17 mouse cellular contexts compared by ENCODE assay signal in the genomic region with DNA sequence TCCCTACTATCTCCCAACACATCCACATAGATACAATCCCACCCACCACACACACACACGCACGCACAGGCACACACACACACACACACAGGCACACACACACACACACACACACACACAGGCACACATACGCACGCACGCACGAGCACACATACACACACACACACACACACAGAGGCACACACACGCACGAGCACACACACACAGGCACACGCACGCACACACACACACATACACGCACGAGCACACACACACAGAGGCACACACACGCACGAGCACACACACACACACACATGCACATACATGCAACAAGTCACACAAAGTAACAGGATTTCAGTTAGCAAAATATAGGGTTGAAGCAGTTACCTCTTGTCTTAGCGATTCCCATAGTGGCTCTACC. TPM values are rescaled to one million over a fixed set of nuclear protein-coding genes. Genes with fewer than 3 reads are reported as not detected.
DNase-seq lines count a peak whose midpoint lies in the region; ATAC-seq lines count a peak whose summit lies in the region.
"Had no signal": no experiment of that assay in that cellular context is flagged by ENCODE, and none has a peak within 500 bp of the region (broad histone marks: within the 10 kb centered on the region; RNA-seq: fewer than 3 reads in every experiment).

No protein-coding gene starts in this region.

- H3K27ac ChIP-seq in forebrain, embryonic 15.5 days (replicated peaks), result no peak overlapping the region
- H3K27ac ChIP-seq in forebrain, embryonic 16.5 days (ENCODE audit: low read length), result no peak overlapping the region
- H3K27ac ChIP-seq in lung, embryonic 15.5 days, result no peak overlapping the region
- no peak overlapping the region for H3K27ac ChIP-seq in hindbrain, embryonic 16.5 days (ENCODE audit: low read depth, low read length)
- H3K27ac ChIP-seq in neural tube, embryonic 15.5 days (replicated peaks), result no peak overlapping the region

- ATAC-seq in forebrain, embryonic 15.5 days (replicated peaks), result peak; percentile 65; the same call in 1 of the 2 replicates
- ATAC-seq in forebrain, embryonic 16.5 days, result no peak; the same call in 1 of the 2 replicates
- peak; percentile 77; the same call in 1 of the 2 replicates for ATAC-seq in lung, embryonic 15.5 days (ENCODE audit: borderline replicate concordance, extremely low read depth, low FRiP score, low TSS enrichment)
- ATAC-seq in hindbrain, embryonic 16.5 days, result peak; percentile 51; the same call in 1 of the 2 replicates
- 0 out of 2 replicates have a peak, but pooled peaks have one; percentile 65 for ATAC-seq in neural tube, embryonic 15.5 days (ENCODE audit: low FRiP score)
- ATAC-seq: Patski had no signal

- no peak overlapping the region for H3K4me3 ChIP-seq in forebrain, embryonic 15.5 days
- no peak overlapping the region for H3K4me3 ChIP-seq in forebrain, embryonic 16.5 days (replicated peaks; ENCODE audit: low read length)
- H3K4me3 ChIP-seq in lung, embryonic 15.5 days, result no peak overlapping the region
- no peak overlapping the region for H3K4me3 ChIP-seq in hindbrain, embryonic 16.5 days (ENCODE audit: low read length)
- no peak overlapping the region for H3K4me3 ChIP-seq in neural tube, embryonic 15.5 days (replicated peaks)

- H3K4me2 ChIP-seq in forebrain, embryonic 15.5 days (replicated peaks), result no peak overlapping the region
- H3K4me2 ChIP-seq in forebrain, embryonic 16.5 days (ENCODE audit: low read length), result no peak overlapping the region
- H3K4me2 ChIP-seq in lung, embryonic 15.5 days, result no peak overlapping the region
- no peak overlapping the region for H3K4me2 ChIP-seq in hindbrain, embryonic 16.5 days (ENCODE audit: low read length)
- H3K4me2 ChIP-seq in neural tube, embryonic 15.5 days, result no peak overlapping the region

- H3K27me3 ChIP-seq in forebrain, embryonic 15.5 days, result no peaks in the 10 kb centered on the region
- H3K27me3 ChIP-seq in forebrain, embryonic 16.5 days (replicated peaks; ENCODE audit: control insufficient read depth, insufficient read depth, low read length), result no peaks in the 10 kb centered on the region
- H3K27me3 ChIP-seq in lung, embryonic 15.5 days, result no peaks in the 10 kb centered on the region
- H3K27me3 ChIP-seq in hindbrain, embryonic 16.5 days (replicated peaks; ENCODE audit: control insufficient read depth, insufficient read depth, low read length), result no peaks in the 10 kb centered on the region
- H3K27me3 ChIP-seq in neural tube, embryonic 15.5 days (replicated peaks), result no peaks in the 10 kb centered on the region
- H3K27me3 ChIP-seq: Patski had no signal

- intact Hi-C loops in gastrocnemius, postnatal 36 days (cut with DNase I), result no loop called here

- no peak overlapping the region for H3K9ac ChIP-seq in forebrain, embryonic 15.5 days (replicated peaks)
- no peak overlapping the region for H3K9ac ChIP-seq in forebrain, embryonic 16.5 days (replicated peaks; ENCODE audit: low read depth, low read length)
- H3K9ac ChIP-seq in lung, embryonic 15.5 days, result no peak overlapping the region
- no peak overlapping the region for H3K9ac ChIP-seq in hindbrain, embryonic 16.5 days (ENCODE audit: low read depth, low read length)
- no peak overlapping the region for H3K9ac ChIP-seq in neural tube, embryonic 15.5 days (replicated peaks)

- peaks cover 18% of the 10 kb centered on the region for H3K4me1 ChIP-seq in forebrain, embryonic 15.5 days
- H3K4me1 ChIP-seq in forebrain, embryonic 16.5 days (replicated peaks; ENCODE audit: control insufficient read depth, insufficient read depth, low read length), result peaks cover 17% of the 10 kb centered on the region
- H3K4me1 ChIP-seq in lung, embryonic 15.5 days, result peaks cover 17% of the 10 kb centered on the region
- peaks cover 13% of the 10 kb centered on the region for H3K4me1 ChIP-seq in hindbrain, embryonic 16.5 days (ENCODE audit: control insufficient read depth, insufficient read depth, low read depth, low read length)
- H3K4me1 ChIP-seq in neural tube, embryonic 15.5 days, result peaks cover 16% of the 10 kb centered on the region

- H3K36me3 ChIP-seq in forebrain, embryonic 15.5 days, result no peaks in the 10 kb centered on the region
- H3K36me3 ChIP-seq in forebrain, embryonic 16.5 days (ENCODE audit: control insufficient read depth, insufficient read depth), result no peaks in the 10 kb centered on the region
- H3K36me3 ChIP-seq in lung, embryonic 15.5 days, result no peaks in the 10 kb centered on the region
- H3K36me3 ChIP-seq in hindbrain, embryonic 16.5 days (ENCODE audit: control insufficient read depth, insufficient read depth, low read length), result no peaks in the 10 kb centered on the region
- no peaks in the 10 kb centered on the region for H3K36me3 ChIP-seq in neural tube, embryonic 15.5 days

- DNase-seq in lung, postnatal 25 days (ENCODE audit: low spot score), result no peak
- no peak for DNase-seq in layer of hippocampus, adult 9-10 months (ENCODE audit: low spot score)
- DNase-seq in gastrocnemius, postnatal 36 days, result no peak
- DNase-seq: adrenal gland, postnatal 14 days; cerebellum, adult 11 months; embryo, embryonic 11 days; kidney, adult 2 months; liver; lung, postnatal 10 days; right cerebral cortex, postnatal 4 days; thymus, adult 2 months had no signal

- H3K9me3 ChIP-seq in forebrain, embryonic 15.5 days, result no peaks in the 10 kb centered on the region
- H3K9me3 ChIP-seq in forebrain, embryonic 16.5 days (ENCODE audit: control insufficient read depth, low read length), result no peaks in the 10 kb centered on the region
- no peaks in the 10 kb centered on the region for H3K9me3 ChIP-seq in lung, embryonic 15.5 days
- H3K9me3 ChIP-seq in hindbrain, embryonic 16.5 days (ENCODE audit: control insufficient read depth, low read length), result no peaks in the 10 kb centered on the region
- no peaks in the 10 kb centered on the region for H3K9me3 ChIP-seq in neural tube, embryonic 15.5 days (replicated peaks)

- 84% methylated on average over 15 of the region's 15 CpGs for WGBS in forebrain, embryonic 15.5 days
- WGBS in forebrain, embryonic 16.5 days, result 90% methylated on average over 15 of the region's 15 CpGs
- 80% methylated on average over 15 of the region's 15 CpGs for WGBS in lung, embryonic 15.5 days
- WGBS in hindbrain, embryonic 16.5 days, result 92% methylated on average over 15 of the region's 15 CpGs
- 86% methylated on average over 15 of the region's 15 CpGs for WGBS in neural tube, embryonic 15.5 days

RNA-seq across cellular contexts. Expression of a gene that starts 51.1 kb away (rescaled TPM):
- 2.2 and 2.3 TPM in 2 replicates for polyA plus RNA-seq in forebrain, embryonic 15.5 days (2015; fragmentation: Nextera tagmentation; extraction: Ambion mirVana)
- 2.0 and 2.1 TPM in 2 replicates for polyA plus RNA-seq in forebrain, embryonic 16.5 days (2015; fragmentation: Nextera tagmentation; extraction: Ambion mirVana)
- 5.4 and 6.0 TPM in 2 replicates for polyA plus RNA-seq in lung, embryonic 15.5 days (2015; fragmentation: Nextera tagmentation; extraction: Ambion mirVana)
- 2.0 and 3.0 TPM in 2 replicates for polyA plus RNA-seq in hindbrain, embryonic 16.5 days (2015; fragmentation: Nextera tagmentation; extraction: Ambion mirVana)
- polyA plus RNA-seq in neural tube, embryonic 15.5 days (2015; fragmentation: Nextera tagmentation; extraction: Ambion mirVana), result 1.8 and 2.8 TPM in 2 replicates
- total RNA-seq in gastrocnemius, postnatal 36 days (2021), result 10 to 100 TPM; 33.7 TPM
